Mouse (Mus musculus): ENCODE data around the gene Lysmd4.
A peak's percentile ranks its signal among the peaks of the same experiment; 100 is the strongest.

The Lysmd4 gene

GRCm38 (mm10) chr7:67222220-67222862 is at the start of gene Lysmd4:
Lysmd4 (plus strand) TSS chr7:67222544.
- peak; percentile 95 for DNase-seq (ENCODE audit: low read depth, low spot score)

- DNase-seq (ENCODE audit: low read depth, low spot score) = no peak
Measured at GRCm38 (mm10) chr7:67173522-67174195, 48.7 kb upstream of the Lysmd4 start.

GRCm38 (mm10) chr7:67183786-67184185 is 38.6 kb upstream of the Lysmd4 start:
- DNase-seq (ENCODE audit: low read depth, low spot score) = no peak

- DNase-seq (ENCODE audit: low read depth, low spot score) = peak; percentile 77
Measured at GRCm38 (mm10) chr7:67199412-67199811, 22.9 kb upstream of the Lysmd4 start.

GRCm38 (mm10) chr7:67203625-67204024 is 18.7 kb upstream of the Lysmd4 start:
- DNase-seq (ENCODE audit: low read depth, low spot score) = no peak

- no peak for DNase-seq (ENCODE audit: low read depth, low spot score)
Measured at GRCm38 (mm10) chr7:67205734-67206425, 16.5 kb upstream of the Lysmd4 start.

- no peak for DNase-seq (ENCODE audit: low read depth, low spot score)
Measured at GRCm38 (mm10) chr7:67206496-67206895, 15.8 kb upstream of the Lysmd4 start.

GRCm38 (mm10) chr7:67207701-67208100 is 14.6 kb upstream of the Lysmd4 start:
- DNase-seq (ENCODE audit: low read depth, low spot score) = no peak

- no peak for DNase-seq (ENCODE audit: low read depth, low spot score)
Measured at GRCm38 (mm10) chr7:67208317-67208716, 14.0 kb upstream of the Lysmd4 start.

GRCm38 (mm10) chr7:67210004-67210833 is 12.1 kb upstream of the Lysmd4 start:
- no peak for DNase-seq (ENCODE audit: low read depth, low spot score)

- DNase-seq (ENCODE audit: low read depth, low spot score) = no peak
Measured at GRCm38 (mm10) chr7:67211341-67211740, 11.0 kb upstream of the Lysmd4 start.

- no peak for DNase-seq (ENCODE audit: low read depth, low spot score)
Measured at GRCm38 (mm10) chr7:67211971-67212370, 10.4 kb upstream of the Lysmd4 start.

- no peak for DNase-seq (ENCODE audit: low read depth, low spot score)
Measured at GRCm38 (mm10) chr7:67213589-67213988, 8.8 kb upstream of the Lysmd4 start.

- no peak for DNase-seq (ENCODE audit: low read depth, low spot score)
Measured at GRCm38 (mm10) chr7:67216351-67216750, 6.0 kb upstream of the Lysmd4 start.

GRCm38 (mm10) chr7:67217025-67217424 is 5.3 kb upstream of the Lysmd4 start:
- peak; percentile 84 for DNase-seq (ENCODE audit: low read depth, low spot score)

- DNase-seq (ENCODE audit: low read depth, low spot score) = no peak
Measured at GRCm38 (mm10) chr7:67225943-67226625, 3.7 kb downstream of the Lysmd4 start.

- no peak for DNase-seq (ENCODE audit: low read depth, low spot score)
Measured at GRCm38 (mm10) chr7:67227538-67227937, 5.2 kb downstream of the Lysmd4 start.

- DNase-seq (ENCODE audit: low read depth, low spot score) = no peak
Measured at GRCm38 (mm10) chr7:67228390-67228789, 6.0 kb downstream of the Lysmd4 start.

GRCm38 (mm10) chr7:67228891-67229602 is 6.7 kb downstream of the Lysmd4 start:
- peak; percentile 63 for DNase-seq (ENCODE audit: low read depth, low spot score)

- no peak for DNase-seq (ENCODE audit: low read depth, low spot score)
Measured at GRCm38 (mm10) chr7:67229701-67230100, 7.4 kb downstream of the Lysmd4 start.

- DNase-seq (ENCODE audit: low read depth, low spot score) = no peak
Measured at GRCm38 (mm10) chr7:67230221-67230620, 7.9 kb downstream of the Lysmd4 start.
